Mouse (Mus musculus): ENCODE measurements around the gene Atg4d. TPM values are rescaled to one million over a fixed set of nuclear protein-coding genes. Genes with fewer than 3 reads are reported as not detected.
"Not testable (repeated sequence)": the region's sequence is repeated elsewhere in the genome, so short reads cannot be mapped to it uniquely, and the experiment has no call there.

The Atg4d gene
- polyA plus RNA-seq, 1 experiment from 2014 or later, result 53.1 TPM

- WGBS, result under 1% methylated on average over 72 of the region's 72 CpGs
- peak overlapping the region; percentile 82 for H3K4me2 ChIP-seq (replicated peaks)
- H3K4me1 ChIP-seq, result peaks cover 21% of the 10 kb centered on the region
- H3K9ac ChIP-seq (replicated peaks), result peak overlapping the region; percentile 46
- H3K4me3 ChIP-seq, result peak overlapping the region; percentile 46
- H3K27ac ChIP-seq (replicated peaks), result no peak overlapping the region
- peaks cover 67% of the 10 kb centered on the region for H3K27me3 ChIP-seq
- ATAC-seq (replicated peaks), result peak; percentile 55
- H3K36me3 ChIP-seq, result no peaks in the 10 kb centered on the region
- H3K9me3 ChIP-seq, result no peaks in the 10 kb centered on the region
Measured at GRCm38 (mm10) chr9:21244428-21245112, 20.5 kb upstream of the Atg4d start.

GRCm38 (mm10) chr9:21245113-21245487, 20.0 kb upstream of the Atg4d start:
- H3K9ac ChIP-seq (replicated peaks), result peak overlapping the region; percentile 46
- H3K27ac ChIP-seq (replicated peaks), result no peak overlapping the region
- H3K27me3 ChIP-seq, result peaks cover 73% of the 10 kb centered on the region
- no peaks in the 10 kb centered on the region for H3K9me3 ChIP-seq
- peaks cover 21% of the 10 kb centered on the region for H3K4me1 ChIP-seq
- H3K36me3 ChIP-seq, result no peaks in the 10 kb centered on the region
- H3K4me3 ChIP-seq, result peak overlapping the region; percentile 46
- ATAC-seq (replicated peaks), result no peak
- H3K4me2 ChIP-seq (replicated peaks), result peak overlapping the region; percentile 82
- 3% methylated on average over 16 of the region's 16 CpGs for WGBS

- no peaks in the 10 kb centered on the region for H3K36me3 ChIP-seq
- no peak overlapping the region for H3K4me3 ChIP-seq
- peaks cover 79% of the 10 kb centered on the region for H3K27me3 ChIP-seq
- peaks cover 21% of the 10 kb centered on the region for H3K4me1 ChIP-seq
- WGBS, result 67% methylated on average over 1 of the region's 1 CpGs
- no peaks in the 10 kb centered on the region for H3K9me3 ChIP-seq
- no peak overlapping the region for H3K27ac ChIP-seq (replicated peaks)
- H3K4me2 ChIP-seq (replicated peaks), result no peak overlapping the region
- ATAC-seq (replicated peaks), result no peak
- no peak overlapping the region for H3K9ac ChIP-seq (replicated peaks)
Measured at GRCm38 (mm10) chr9:21246342-21246741, 18.8 kb upstream of the Atg4d start.

DNA sequence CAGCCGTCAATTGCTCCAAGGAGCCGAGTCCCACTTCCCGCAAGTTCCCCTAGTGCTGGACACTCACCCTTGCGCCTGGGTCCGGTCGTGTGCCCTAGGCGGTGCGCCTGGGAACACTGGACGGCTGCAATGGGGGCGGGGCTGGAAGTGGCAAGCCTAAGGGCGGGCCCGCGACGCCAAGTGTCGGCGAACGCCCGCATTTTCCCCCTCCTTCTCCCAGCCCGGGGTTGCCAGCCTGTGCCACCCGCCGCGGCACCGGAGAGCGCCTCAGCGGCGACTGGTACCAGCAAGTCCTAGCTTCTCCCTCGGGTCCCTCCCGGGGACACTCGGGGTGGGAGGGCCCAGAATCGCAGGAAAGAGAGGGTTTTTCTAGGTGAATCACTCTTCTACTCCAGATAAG, 16.8 kb upstream of the Atg4d start, which contains the start of gene S1pr5:
TSS of gene S1pr5 (minus strand) at position 118 of the 400 bp plus-strand sequence.
- under 1% methylated on average over 29 of the region's 30 CpGs for WGBS
- no peaks in the 10 kb centered on the region for H3K36me3 ChIP-seq
- no peak within 1 kb of the TSS for H3K9ac ChIP-seq (replicated peaks)
- no peak within 1 kb of the TSS for H3K27ac ChIP-seq (replicated peaks)
- H3K4me3 ChIP-seq, result peak within 1 kb of the TSS; percentile 14; the same call in 1 of the 2 replicates
- no peaks in the 10 kb centered on the region for H3K9me3 ChIP-seq
- H3K27me3 ChIP-seq, result peaks cover 71% of the 10 kb centered on the region
- H3K4me2 ChIP-seq (replicated peaks), result peak within 1 kb of the TSS; percentile 5
- ATAC-seq (replicated peaks), result no peak
- H3K4me1 ChIP-seq, result peaks cover 21% of the 10 kb centered on the region

GRCm38 (mm10) chr9:21249629-21250508, 15.2 kb upstream of the Atg4d start:
- Histone ChIP-seq H3K4me1 (peaks cover 9% of the 10 kb centered on the region), H3K4me2 (replicated peaks) (no peak overlapping the region), H3K4me3 (no peak overlapping the region), H3K9ac (replicated peaks) (no peak overlapping the region), H3K36me3 (no peaks in the 10 kb centered on the region), H3K27ac (replicated peaks) (no peak overlapping the region), H3K27me3 (peaks cover 55% of the 10 kb centered on the region), H3K9me3 (no peaks in the 10 kb centered on the region)
- ATAC-seq (replicated peaks), result no peak
- 48% methylated on average over 17 of the region's 17 CpGs for WGBS

GRCm38 (mm10) chr9:21250509-21250908, 14.6 kb upstream of the Atg4d start:
- no peak overlapping the region for H3K27ac ChIP-seq (replicated peaks)
- H3K27me3 ChIP-seq, result peaks cover 49% of the 10 kb centered on the region
- no peak overlapping the region for H3K4me3 ChIP-seq
- H3K4me2 ChIP-seq (replicated peaks), result no peak overlapping the region
- H3K36me3 ChIP-seq, result no peaks in the 10 kb centered on the region
- no peak overlapping the region for H3K9ac ChIP-seq (replicated peaks)
- WGBS, result 60% methylated on average over 2 of the region's 2 CpGs
- H3K4me1 ChIP-seq, result peaks cover 3% of the 10 kb centered on the region
- no peak for ATAC-seq (replicated peaks)
- H3K9me3 ChIP-seq, result no peaks in the 10 kb centered on the region

- peaks cover 3% of the 10 kb centered on the region for H3K4me1 ChIP-seq
- no peak overlapping the region for H3K9ac ChIP-seq (replicated peaks)
- H3K27me3 ChIP-seq, result peaks cover 42% of the 10 kb centered on the region
- no peak overlapping the region for H3K4me3 ChIP-seq
- ATAC-seq (replicated peaks), result no peak
- WGBS, result 74% methylated on average over 13 of the region's 13 CpGs
- H3K9me3 ChIP-seq, result no peaks in the 10 kb centered on the region
- no peak overlapping the region for H3K4me2 ChIP-seq (replicated peaks)
- H3K36me3 ChIP-seq, result no peaks in the 10 kb centered on the region
- no peak overlapping the region for H3K27ac ChIP-seq (replicated peaks)
Measured at GRCm38 (mm10) chr9:21251116-21251735, 13.9 kb upstream of the Atg4d start.

DNA sequence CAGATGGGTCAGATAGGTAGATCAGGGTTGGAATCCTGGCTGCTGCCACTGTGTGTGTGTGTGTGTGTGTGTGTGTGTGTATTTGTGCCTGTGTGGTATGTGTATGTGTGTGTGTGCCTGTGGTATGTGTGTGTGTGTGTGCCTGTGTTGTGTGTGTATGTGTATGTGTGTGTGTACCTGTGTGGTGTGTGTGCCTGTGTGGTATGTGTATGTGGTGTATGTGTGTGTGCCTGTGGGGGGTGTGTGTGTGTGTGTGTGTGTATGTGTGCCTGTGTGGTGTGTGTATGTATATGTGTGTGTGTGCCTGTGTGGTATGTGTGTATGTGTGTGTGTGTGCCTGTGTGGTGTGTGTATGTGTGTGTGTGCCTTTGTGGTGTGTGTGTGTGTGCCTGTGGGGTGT, 10.4 kb upstream of the Atg4d start:
- Histone ChIP-seq H3K4me3 (no peak overlapping the region), H3K27me3 (peaks cover 11% of the 10 kb centered on the region), H3K27ac (replicated peaks) (no peak overlapping the region), H3K36me3 (no peaks in the 10 kb centered on the region), H3K9me3 (no peaks in the 10 kb centered on the region), H3K4me2 (replicated peaks) (no peak overlapping the region), H3K9ac (replicated peaks) (no peak overlapping the region), H3K4me1 (no peaks in the 10 kb centered on the region)
- ATAC-seq (replicated peaks), result no peak; the same call in 1 of the 2 replicates

- not testable (repeated sequence) for H3K4me2 ChIP-seq (replicated peaks); H3K27ac ChIP-seq (replicated peaks); H3K9me3 ChIP-seq; H3K4me1 ChIP-seq; H3K27me3 ChIP-seq; H3K9ac ChIP-seq (replicated peaks); H3K4me3 ChIP-seq; ATAC-seq (replicated peaks); H3K36me3 ChIP-seq
- 84% methylated on average over 4 of the region's 4 CpGs for WGBS
Measured at GRCm38 (mm10) chr9:21256349-21256748, 8.7 kb upstream of the Atg4d start.

DNA sequence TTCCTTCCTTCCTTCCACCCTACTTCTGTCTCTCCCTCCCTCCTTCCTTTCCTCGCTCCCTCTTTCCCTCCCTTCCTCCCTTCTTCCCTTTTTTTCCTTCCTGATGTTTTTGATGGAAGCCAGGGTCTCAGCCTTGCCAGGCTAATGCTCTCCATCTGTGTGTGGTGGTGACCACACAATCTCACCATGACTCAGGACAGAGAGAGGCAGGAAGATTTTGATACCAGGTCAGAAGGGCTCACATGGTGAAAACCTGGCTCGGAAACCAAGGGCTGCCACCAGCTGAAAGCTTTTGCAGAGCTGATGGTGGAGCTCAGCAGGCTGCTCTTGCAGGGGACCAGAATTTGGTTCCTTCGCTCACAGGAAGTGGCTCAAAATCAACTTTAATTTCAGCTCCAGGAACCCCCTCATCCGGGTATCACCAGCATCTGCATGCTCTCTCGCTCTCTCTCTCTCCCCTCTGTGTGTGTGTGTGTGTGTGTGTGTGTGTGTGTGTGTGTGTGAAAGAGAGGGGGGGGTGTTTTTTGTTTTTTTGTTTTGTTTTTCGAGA, 4.5 kb upstream of the Atg4d start:
- no peaks in the 10 kb centered on the region for H3K27me3 ChIP-seq
- WGBS, result 78% methylated on average over 6 of the region's 6 CpGs
- H3K27ac ChIP-seq (replicated peaks), result no peak overlapping the region
- peaks cover 6% of the 10 kb centered on the region for H3K4me1 ChIP-seq
- H3K9me3 ChIP-seq, result no peaks in the 10 kb centered on the region
- no peak for ATAC-seq (replicated peaks)
- H3K36me3 ChIP-seq, result no peaks in the 10 kb centered on the region
- H3K4me2 ChIP-seq (replicated peaks), result no peak overlapping the region
- H3K9ac ChIP-seq (replicated peaks), result no peak overlapping the region
- no peak overlapping the region for H3K4me3 ChIP-seq

- Histone ChIP-seq H3K36me3 (peaks cover under 1% of the 10 kb centered on the region; the same call in 1 of the 2 replicates), H3K9me3 (no peaks in the 10 kb centered on the region), H3K9ac (replicated peaks) (no peak overlapping the region), H3K27ac (replicated peaks) (no peak overlapping the region), H3K4me3 (no peak overlapping the region), H3K4me1 (peaks cover 18% of the 10 kb centered on the region), H3K4me2 (replicated peaks) (no peak overlapping the region), H3K27me3 (no peaks in the 10 kb centered on the region)
- ATAC-seq (replicated peaks), result no peak
- 64% methylated on average over 2 of the region's 2 CpGs for WGBS
Measured at GRCm38 (mm10) chr9:21261831-21262230, 3.3 kb upstream of the Atg4d start.
